Mouse (Mus musculus): ENCODE measurements around the gene B4galt2. TPM values are rescaled to one million over a fixed set of nuclear protein-coding genes. Genes with fewer than 3 reads are reported as not detected.
A peak's percentile ranks its signal among the peaks of the same experiment; 100 is the strongest.

Gene B4galt2
- total and polyA plus RNA-seq, 3 experiments: 0.08 to 0.19 TPM; not detected in 1

DNA sequence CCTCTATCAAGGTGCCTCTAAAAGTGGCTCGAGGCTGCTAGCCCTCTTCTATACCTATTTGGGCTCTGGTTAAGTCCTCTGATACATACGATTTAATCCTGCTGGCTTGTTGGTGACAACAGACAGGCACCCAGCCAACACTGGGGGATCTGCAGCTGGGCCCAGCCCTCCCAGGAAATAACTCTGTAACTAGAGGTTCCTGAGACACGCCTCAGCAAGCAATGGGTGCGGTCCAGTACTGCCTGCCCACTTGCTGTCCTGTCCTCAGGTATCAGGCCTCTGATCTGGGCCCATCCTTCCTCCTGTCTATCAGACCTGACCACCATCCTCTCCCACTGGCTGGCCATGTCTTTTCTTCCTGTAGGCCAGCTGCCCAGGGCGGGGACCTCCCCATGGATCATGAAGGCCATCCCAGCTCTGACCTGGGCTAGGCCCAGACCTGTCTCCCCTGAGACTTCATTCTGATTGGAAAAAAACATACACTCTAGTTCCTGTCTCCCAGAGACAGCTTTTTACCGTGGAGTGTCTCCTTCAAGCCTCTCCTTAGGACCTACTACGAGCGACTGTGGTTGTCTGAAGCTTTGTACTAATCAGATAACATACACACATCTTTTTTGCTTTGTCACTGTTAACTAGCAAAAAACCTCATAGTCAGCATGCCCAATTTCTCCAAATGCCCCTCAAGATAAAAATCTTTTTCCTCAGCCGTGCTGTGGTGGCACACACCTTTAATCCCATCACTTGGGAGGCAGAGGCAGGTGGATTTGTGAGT is 51.2 kb downstream of the B4galt2 start (continued):
- TF ChIP-seq USF1 (IDR thresholded peaks at IDR 0.05; ENCODE audit: low read depth, low read length) (no peak), TBP (IDR thresholded peaks at IDR 0.05; ENCODE audit: low read depth, low read length) (0 out of 2 replicates have a peak, but pooled peaks have one; percentile 28), GATA1 (IDR thresholded peaks at IDR 0.05; ENCODE audit: low read depth, low read length) (peak; percentile 85), MAX (IDR thresholded peaks at IDR 0.05; ENCODE audit: low read length) (peak; percentile 14; the same call in 1 of the 2 replicates), USF2 (IDR thresholded peaks at IDR 0.05; ENCODE audit: borderline replicate concordance in 1 of 2, insufficient read depth in 1 of 2, low read depth in 1 of 2, low read length in 2 of 2) (no peak), MAZ (IDR thresholded peaks at IDR 0.05; ENCODE audit: low read depth, low read length) (0 out of 2 replicates have a peak, but pooled peaks have one; percentile 15), POLR2A (IDR thresholded peaks at IDR 0.05; ENCODE audit: control insufficient read depth in 1 of 2, insufficient read depth in 1 of 2, low read depth in 1 of 2, low read length in 2 of 2, poor library complexity in 1 of 2) (no peak), POLR2AphosphoS5 (IDR thresholded peaks at IDR 0.05; ENCODE audit: borderline replicate concordance, low read depth, low read length) (no peak), RCOR1 (IDR thresholded peaks at IDR 0.05; ENCODE audit: low read depth, low read length) (0 out of 2 replicates have a peak, but pooled peaks have one; percentile 6), NRF1 (IDR thresholded peaks at IDR 0.05; ENCODE audit: insufficient read depth, low read depth, low read length, poor library complexity, severe bottlenecking) (no peak), ELF1 (IDR thresholded peaks at IDR 0.05; ENCODE audit: low read depth, low read length) (no peak), MAFK (IDR thresholded peaks at IDR 0.05; ENCODE audit: borderline replicate concordance, low read depth, low read length) (peak; percentile 73), MXI1 (IDR thresholded peaks at IDR 0.05; ENCODE audit: low read depth, low read length) (no peak; the same call in 1 of the 2 replicates), BHLHE40 (IDR thresholded peaks at IDR 0.05; ENCODE audit: borderline replicate concordance, low read depth, low read length) (0 out of 2 replicates have a peak, but pooled peaks have one; percentile 7), CHD2 (IDR thresholded peaks at IDR 0.05; ENCODE audit: low read length) (no peak), SIN3A (IDR thresholded peaks at IDR 0.05; ENCODE audit: low read length) (peak; percentile 45), KAT2A (conservative IDR thresholded peaks at IDR 0.05; ENCODE audit: low read depth, low read length) (no peak), NELFE (IDR thresholded peaks at IDR 0.05; ENCODE audit: low read depth, low read length) (no peak), TCF12 (IDR thresholded peaks at IDR 0.05; ENCODE audit: low read depth, low read length) (peak; percentile 82)

DNA sequence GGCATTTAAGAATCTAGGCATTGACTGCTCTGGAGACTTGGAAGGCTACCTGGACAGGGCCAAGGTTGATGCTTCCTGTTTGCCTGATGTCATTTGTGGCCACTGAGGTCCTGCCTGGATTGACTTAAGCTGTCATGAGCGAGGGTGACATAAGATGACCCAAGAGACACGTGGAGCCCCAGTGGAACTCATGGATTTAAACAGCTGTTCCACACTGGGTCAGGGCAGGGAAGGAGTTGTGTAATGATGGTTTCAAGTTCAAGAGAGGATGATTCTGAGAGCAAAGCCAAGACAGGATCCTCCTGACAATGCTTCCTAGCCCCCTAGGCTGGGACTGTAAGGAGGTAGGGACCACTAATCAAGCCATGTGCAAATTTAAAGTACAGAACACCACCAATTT is 51.8 kb downstream of the B4galt2 start:
- Histone ChIP-seq H3K9me3 (replicated peaks; ENCODE audit: insufficient read depth, low read length) (no peaks in the 10 kb centered on the region), H3K4me1 (ENCODE audit: control insufficient read depth in 1 of 2, insufficient read depth in 2 of 2, low read length in 2 of 2) (peaks cover 42 to 52% of the 10 kb centered on the region in 2 experiments), H3K4me3 (ENCODE audit: control insufficient read depth in 1 of 2, insufficient read depth in 1 of 2, low read depth in 2 of 2, low read length in 2 of 2) (peak overlapping the region; percentile 2 to 11; a peak in 2 of 4 replicates), H3K79me2 (ENCODE audit: control insufficient read depth, insufficient read depth, low read length, poor library complexity) (peaks cover 3% of the 10 kb centered on the region; the same call in 1 of the 2 replicates), H3K36me3 (ENCODE audit: control insufficient read depth in 1 of 2, insufficient read depth in 2 of 2, low read length in 2 of 2) (peaks cover 0 to 39% of the 10 kb centered on the region in 2 experiments; a peak in 2 of 4 replicates), H3K27me3 (ENCODE audit: control insufficient read depth in 1 of 2, insufficient read depth in 2 of 2, low read length in 2 of 2) (no peaks in the 10 kb centered on the region), H3K9ac (ENCODE audit: control insufficient read depth, low read depth, low read length, poor library complexity, severe bottlenecking) (no peak overlapping the region), H3K27ac (ENCODE audit: control insufficient read depth, low read depth, low read length) (peak overlapping the region; percentile 43)
- no peak for DNase-seq (ENCODE audit: low read depth, low spot score)
- TF ChIP-seq USF1 (IDR thresholded peaks at IDR 0.05; ENCODE audit: low read depth, low read length) (no peak), TBP (IDR thresholded peaks at IDR 0.05; ENCODE audit: low read depth, low read length) (no peak), ZMIZ1 (IDR thresholded peaks at IDR 0.05; ENCODE audit: low read depth, low read length) (no peak), MAFK (IDR thresholded peaks at IDR 0.05; ENCODE audit: borderline replicate concordance, low read depth, low read length) (no peak), UBTF (IDR thresholded peaks at IDR 0.05; ENCODE audit: borderline replicate concordance, insufficient read depth, low read depth, low read length) (no peak)
